Mouse (Mus musculus): ENCODE data around the gene Farp1. TPM values are rescaled to one million over a fixed set of nuclear protein-coding genes. Genes with fewer than 3 reads are reported as not detected.

The Farp1 gene
- polyA plus RNA-seq, 1 experiment from 2014 or later = 40.9 TPM

- Histone ChIP-seq H3K4me1 (no peaks in the 10 kb centered on the region), H3K9ac (no peak overlapping the region), H3K4me2 (replicated peaks) (no peak overlapping the region), H3K4me3 (no peak overlapping the region), H3K27me3 (no peaks in the 10 kb centered on the region), H3K27ac (no peak overlapping the region), H3K36me3 (peaks cover 90% of the 10 kb centered on the region), H3K9me3 (no peaks in the 10 kb centered on the region)
- ATAC-seq (ENCODE audit: low FRiP score, low read depth) = no peak
- 75% methylated on average over 5 of the region's 5 CpGs for WGBS
Measured at GRCm38 (mm10) chr14:121261229-121261879, 226.4 kb downstream of the Farp1 start.

- Histone ChIP-seq H3K27me3 (no peaks in the 10 kb centered on the region), H3K27ac (no peak overlapping the region), H3K9me3 (no peaks in the 10 kb centered on the region), H3K4me3 (no peak overlapping the region), H3K36me3 (peaks cover 91% of the 10 kb centered on the region), H3K9ac (no peak overlapping the region), H3K4me1 (no peaks in the 10 kb centered on the region), H3K4me2 (replicated peaks) (no peak overlapping the region)
- ATAC-seq (ENCODE audit: low FRiP score, low read depth) = no peak
- WGBS = 73% methylated on average over 4 of the region's 4 CpGs
Measured at GRCm38 (mm10) chr14:121262606-121263005, 227.6 kb downstream of the Farp1 start.

GRCm38 (mm10) chr14:121263912-121264311 lies 228.9 kb downstream of the Farp1 start:
- Histone ChIP-seq H3K9me3 (no peaks in the 10 kb centered on the region), H3K4me2 (replicated peaks) (no peak overlapping the region), H3K4me1 (no peaks in the 10 kb centered on the region), H3K27ac (0 out of 2 replicates have a peak overlapping the region, but pooled peaks have one; percentile 10), H3K27me3 (no peaks in the 10 kb centered on the region), H3K4me3 (no peak overlapping the region), H3K9ac (no peak overlapping the region), H3K36me3 (peaks cover 89% of the 10 kb centered on the region)
- no peak for ATAC-seq (ENCODE audit: low FRiP score, low read depth)
- 87% methylated on average over 2 of the region's 2 CpGs for WGBS

- Histone ChIP-seq H3K4me3 (no peak overlapping the region), H3K27ac (no peak overlapping the region), H3K4me2 (replicated peaks) (no peak overlapping the region), H3K36me3 (peaks cover 90% of the 10 kb centered on the region), H3K4me1 (no peaks in the 10 kb centered on the region), H3K9me3 (no peaks in the 10 kb centered on the region), H3K9ac (no peak overlapping the region), H3K27me3 (no peaks in the 10 kb centered on the region)
- 84% methylated on average over 6 of the region's 6 CpGs for WGBS
- no peak for ATAC-seq (ENCODE audit: low FRiP score, low read depth)
Measured at GRCm38 (mm10) chr14:121264453-121264852, 229.5 kb downstream of the Farp1 start.

- Histone ChIP-seq H3K27me3 (no peaks in the 10 kb centered on the region), H3K4me1 (no peaks in the 10 kb centered on the region), H3K4me3 (no peak overlapping the region), H3K36me3 (peaks cover 98% of the 10 kb centered on the region), H3K9ac (no peak overlapping the region), H3K9me3 (no peaks in the 10 kb centered on the region), H3K27ac (no peak overlapping the region), H3K4me2 (replicated peaks) (no peak overlapping the region)
- ATAC-seq (ENCODE audit: low FRiP score, low read depth) = no peak
- 88% methylated on average over 8 of the region's 8 CpGs for WGBS
Measured at GRCm38 (mm10) chr14:121267801-121268200, 232.8 kb downstream of the Farp1 start.

GRCm38 (mm10) chr14:121270490-121270889 lies 235.5 kb downstream of the Farp1 start:
- Histone ChIP-seq H3K27ac (0 out of 2 replicates have a peak overlapping the region, but pooled peaks have one; percentile 15), H3K27me3 (no peaks in the 10 kb centered on the region), H3K4me2 (replicated peaks) (no peak overlapping the region), H3K9ac (no peak overlapping the region), H3K36me3 (peaks cover 95% of the 10 kb centered on the region), H3K4me3 (no peak overlapping the region), H3K4me1 (no peaks in the 10 kb centered on the region), H3K9me3 (no peaks in the 10 kb centered on the region)
- no peak for ATAC-seq (ENCODE audit: low FRiP score, low read depth)
- WGBS = 88% methylated on average over 6 of the region's 6 CpGs

GRCm38 (mm10) chr14:121274985-121275384 lies 240.0 kb downstream of the Farp1 start:
- Histone ChIP-seq H3K36me3 (peaks cover 96% of the 10 kb centered on the region), H3K27ac (no peak overlapping the region), H3K9me3 (no peaks in the 10 kb centered on the region), H3K27me3 (no peaks in the 10 kb centered on the region), H3K4me2 (replicated peaks) (no peak overlapping the region), H3K4me1 (no peaks in the 10 kb centered on the region), H3K9ac (no peak overlapping the region), H3K4me3 (no peak overlapping the region)
- WGBS = 89% methylated on average over 12 of the region's 12 CpGs
- ATAC-seq (ENCODE audit: low FRiP score, low read depth) = no peak

- no peak overlapping the region for H3K27ac ChIP-seq
- no peaks in the 10 kb centered on the region for H3K4me1 ChIP-seq
- no peak overlapping the region for H3K9ac ChIP-seq
- no peak overlapping the region for H3K4me3 ChIP-seq
- H3K4me2 ChIP-seq (replicated peaks) = no peak overlapping the region
- no peak for ATAC-seq (ENCODE audit: low FRiP score, low read depth)
- H3K27me3 ChIP-seq = no peaks in the 10 kb centered on the region
- H3K9me3 ChIP-seq = no peaks in the 10 kb centered on the region
- WGBS = 77% methylated on average over 10 of the region's 10 CpGs
- H3K36me3 ChIP-seq = peaks cover 96% of the 10 kb centered on the region
Measured at GRCm38 (mm10) chr14:121276016-121276415, 241.0 kb downstream of the Farp1 start.

GRCm38 (mm10) chr14:121279106-121279505 lies 244.1 kb downstream of the Farp1 start:
- WGBS = 37% methylated on average over 6 of the region's 6 CpGs
- Histone ChIP-seq H3K9ac (no peak overlapping the region), H3K27ac (no peak overlapping the region), H3K27me3 (no peaks in the 10 kb centered on the region), H3K4me2 (replicated peaks) (no peak overlapping the region), H3K36me3 (peaks cover 96% of the 10 kb centered on the region), H3K9me3 (no peaks in the 10 kb centered on the region), H3K4me3 (no peak overlapping the region), H3K4me1 (no peaks in the 10 kb centered on the region)
- peak; percentile 46; the same call in 1 of the 2 replicates for ATAC-seq (ENCODE audit: low FRiP score, low read depth)

- H3K4me2 ChIP-seq (replicated peaks) = no peak overlapping the region
- peaks cover 98% of the 10 kb centered on the region for H3K36me3 ChIP-seq
- no peak overlapping the region for H3K4me3 ChIP-seq
- WGBS = 88% methylated on average over 16 of the region's 16 CpGs
- H3K9me3 ChIP-seq = no peaks in the 10 kb centered on the region
- H3K27ac ChIP-seq = no peak overlapping the region
- no peaks in the 10 kb centered on the region for H3K4me1 ChIP-seq
- ATAC-seq (ENCODE audit: low FRiP score, low read depth) = no peak
- no peaks in the 10 kb centered on the region for H3K27me3 ChIP-seq
- H3K9ac ChIP-seq = no peak overlapping the region
Measured at GRCm38 (mm10) chr14:121280601-121281335, 245.8 kb downstream of the Farp1 start.

GRCm38 (mm10) chr14:121281336-121281710 lies 246.3 kb downstream of the Farp1 start:
- H3K27me3 ChIP-seq = no peaks in the 10 kb centered on the region
- ATAC-seq (ENCODE audit: low FRiP score, low read depth) = no peak
- no peak overlapping the region for H3K4me3 ChIP-seq
- H3K27ac ChIP-seq = no peak overlapping the region
- no peaks in the 10 kb centered on the region for H3K9me3 ChIP-seq
- no peak overlapping the region for H3K9ac ChIP-seq
- peaks cover 98% of the 10 kb centered on the region for H3K36me3 ChIP-seq
- no peak overlapping the region for H3K4me2 ChIP-seq (replicated peaks)
- no peaks in the 10 kb centered on the region for H3K4me1 ChIP-seq

GRCm38 (mm10) chr14:121285379-121286120 lies 250.6 kb downstream of the Farp1 start:
- Histone ChIP-seq H3K4me3 (no peak overlapping the region), H3K4me1 (no peaks in the 10 kb centered on the region), H3K4me2 (replicated peaks) (no peak overlapping the region), H3K9me3 (no peaks in the 10 kb centered on the region), H3K9ac (no peak overlapping the region), H3K36me3 (peaks cover 86% of the 10 kb centered on the region), H3K27me3 (no peaks in the 10 kb centered on the region), H3K27ac (no peak overlapping the region)
- WGBS = 93% methylated on average over 14 of the region's 14 CpGs
- no peak for ATAC-seq (ENCODE audit: low FRiP score, low read depth)
